Mouse (Mus musculus) ES-E14 (cell line): ENCODE data around the gene Dpyd. TPM values are rescaled to one million over a fixed set of nuclear protein-coding genes. Genes with fewer than 3 reads are reported as not detected.

Experiments used
- DNase-seq: peaks from one replicate; pipeline ENCODE4 v3.0.0-alpha.2; 2013; ENCODE audit warnings: low read depth, low spot score
- H3K27ac ChIP-seq: 2 replicates; pipeline ENCODE4 v1.5.1; 2012; ENCODE audit warnings: low read depth, mild to moderate bottlenecking, low read length, moderate library complexity, mixed read lengths; ENCODE audit not compliant: poor library complexity, insufficient read depth, severe bottlenecking
- H3K36me3 ChIP-seq: 2 replicates; pipeline ENCODE4 v1.6.1; 2012; ENCODE audit warnings: mild to moderate bottlenecking, low read length, moderate library complexity, mixed read lengths; ENCODE audit not compliant: control insufficient read depth, poor library complexity, insufficient read depth, severe bottlenecking
- H3K4me1 ChIP-seq, 2 experiments: fragments of 150-350 bp in 1 of 2; sonication (generic) in 1 of 2; 2 replicates each; pipeline ENCODE4 v1.6.1; 2012; ENCODE audit warnings: low read length in 2 of 2, mild to moderate bottlenecking in 1 of 2, mixed read lengths in 1 of 2; ENCODE audit not compliant: control insufficient read depth in 2 of 2, insufficient read depth in 2 of 2, poor library complexity in 1 of 2
- H3K4me3 ChIP-seq, 2 experiments: fragments of 150-350 bp in 1 of 2; sonication (generic) in 1 of 2; 2 replicates each; pipeline ENCODE4 v1.5.1; 2012; ENCODE audit warnings: low read length in 2 of 2, low read depth in 1 of 2, mild to moderate bottlenecking in 1 of 2, mixed read lengths in 1 of 2; ENCODE audit not compliant: insufficient read depth in 1 of 2, poor library complexity in 1 of 2, severe bottlenecking in 1 of 2
- H3K9ac ChIP-seq: 2 replicates; pipeline ENCODE4 v1.6.1; 2012; ENCODE audit warnings: low read depth, mild to moderate bottlenecking, low read length, mixed read lengths; ENCODE audit not compliant: poor library complexity, insufficient read depth, severe bottlenecking
- H3K9me3 ChIP-seq: fragments of 150-350 bp; sonication (generic); 2 replicates; pipeline ENCODE4 v1.6.1; 2012; ENCODE audit warnings: low read depth, mild to moderate bottlenecking, low read length; ENCODE audit not compliant: control insufficient read depth, insufficient read depth
- CHD2 ChIP-seq: IDR thresholded peaks from 2 replicates; pipeline ENCODE4 v1.6.1; 2014; ENCODE audit warnings: mild to moderate bottlenecking, low read depth, low read length, inconsistent platforms
- HCFC1 ChIP-seq: IDR thresholded peaks from 2 replicates; pipeline ENCODE4 v1.6.1; 2012; ENCODE audit warnings: low read length, inconsistent platforms, borderline replicate concordance; ENCODE audit not compliant: insufficient read depth
- MAFK ChIP-seq: IDR thresholded peaks from 2 replicates; pipeline ENCODE4 v1.6.1; 2014; ENCODE audit warnings: mild to moderate bottlenecking, low read depth, low read length, inconsistent platforms; ENCODE audit not compliant: insufficient read depth
- ZC3H11A ChIP-seq: IDR thresholded peaks from 2 replicates; pipeline ENCODE4 v1.6.1; 2012; ENCODE audit warnings: low read depth, mild to moderate bottlenecking, inconsistent platforms, low read length, borderline replicate concordance
- ZNF384 ChIP-seq: IDR thresholded peaks from 2 replicates; pipeline ENCODE4 v1.6.1; 2012; ENCODE audit warnings: low read depth, low read length, inconsistent platforms
- in situ Hi-C, 2 experiments: fragments of 600-800 bp; cut with MboI; formaldehyde crosslinking; loops; one replicate each; pipeline ENCODE4 v1.15.1; 2025; ENCODE audit warnings: low sequenced_read_pairs in 2 of 2, inconsistent platforms in 1 of 2; ENCODE audit not compliant: unreplicated experiment in 2 of 2
- total RNA-seq: library from RNA; depleted of rRNA; stranded (reverse); fragments of 300-350 nt; gene quantifications from 2 replicates; pipeline ENCODE4 v1.2.3, GENCODE M21; 2012

Gene Dpyd
- total RNA-seq, 1 experiment, result 0.13 TPM

GRCm38 (mm10) chr3:118590559-118590958, 28.6 kb downstream of the Dpyd start:
- no peak overlapping the region for H3K4me3 ChIP-seq

GRCm38 (mm10) chr3:118594864-118595263, 32.9 kb downstream of the Dpyd start:
- H3K36me3 ChIP-seq, result no peaks in the 10 kb centered on the region
- H3K9ac ChIP-seq, result no peak overlapping the region
- in situ Hi-C loops, result no loop called here
- no peak for DNase-seq
- H3K4me1 ChIP-seq, result no peaks in the 10 kb centered on the region
- no peaks in the 10 kb centered on the region for H3K9me3 ChIP-seq
- H3K27ac ChIP-seq, result no peak overlapping the region
- no peak for TF ChIP-seq MAFK
- TF ChIP-seq ZNF384, result no peak
- TF ChIP-seq CHD2, result no peak
- no peak overlapping the region for H3K4me3 ChIP-seq

More at GRCm38 (mm10) chr3:118590559-118590958, 28.6 kb downstream of the Dpyd start:
- H3K4me1 ChIP-seq, result no peaks in the 10 kb centered on the region
- in situ Hi-C loops, result no loop called here
- no peaks in the 10 kb centered on the region for H3K36me3 ChIP-seq
- TF ChIP-seq MAFK (no peak), ZNF384 (no peak), ZC3H11A (no peak), HCFC1 (no peak), CHD2 (no peak)
- H3K9me3 ChIP-seq, result no peaks in the 10 kb centered on the region
- H3K9ac ChIP-seq, result no peak overlapping the region
- no peak overlapping the region for H3K27ac ChIP-seq
- no peak for DNase-seq

- H3K9ac ChIP-seq, result no peak overlapping the region
- in situ Hi-C loops, result no loop called here
- no peak overlapping the region for H3K4me3 ChIP-seq
- no peaks in the 10 kb centered on the region for H3K36me3 ChIP-seq
- H3K4me1 ChIP-seq, result no peaks in the 10 kb centered on the region
- no peaks in the 10 kb centered on the region for H3K9me3 ChIP-seq
- no peak overlapping the region for H3K27ac ChIP-seq
- no peak for DNase-seq
- TF ChIP-seq ZC3H11A (no peak), CHD2 (no peak), MAFK (no peak), ZNF384 (no peak), HCFC1 (no peak)
These were observed 33.8 kb downstream of the Dpyd start for GRCm38 (mm10) chr3:118595693-118596092.

- Histone ChIP-seq H3K9ac (no peak overlapping the region), H3K4me3 (no peak overlapping the region), H3K4me1 (no peaks in the 10 kb centered on the region), H3K27ac (no peak overlapping the region), H3K9me3 (no peaks in the 10 kb centered on the region), H3K36me3 (no peaks in the 10 kb centered on the region)
- DNase-seq, result no peak
- in situ Hi-C loops, result no loop called here
- TF ChIP-seq ZNF384 (no peak), ZC3H11A (no peak), CHD2 (no peak), HCFC1 (no peak), MAFK (no peak)
These were observed 40.0 kb downstream of the Dpyd start for GRCm38 (mm10) chr3:118601689-118602640.
